Mouse (Mus musculus) liver, adult 2 months (tissue): ENCODE measurements around the gene Adamts13. TPM values are rescaled to one million over a fixed set of nuclear protein-coding genes. Genes with fewer than 3 reads are reported as not detected.

Source experiments
- DNase-seq: peaks from one replicate; pipeline ENCODE4 v3.0.0-alpha.2; 2011; ENCODE audit warnings: low read depth, low spot score; ENCODE audit errors: extremely low read depth
- H3K27ac ChIP-seq: fragments of 200-500 bp; replicated peaks from 2 replicates; pipeline ENCODE4 v1.5.1; 2012; ENCODE audit warnings: low read depth, mild to moderate bottlenecking, control low read depth, inconsistent platforms, low read length; ENCODE audit not compliant: insufficient read depth
- H3K27me3 ChIP-seq: fragments of 200-500 bp; 2 replicates; pipeline ENCODE4 v1.6.1; 2012; ENCODE audit warnings: mild to moderate bottlenecking, moderate library complexity, low read length, inconsistent platforms; ENCODE audit not compliant: control insufficient read depth, insufficient read depth
- H3K36me3 ChIP-seq: fragments of 200-500 bp; 2 replicates; pipeline ENCODE4 v1.6.1; 2012; ENCODE audit warnings: low read length, inconsistent platforms; ENCODE audit not compliant: control insufficient read depth, insufficient read depth
- H3K4me1 ChIP-seq: fragments of 200-500 bp; 2 replicates; pipeline ENCODE4 v1.6.1; 2011; ENCODE audit warnings: low read length; ENCODE audit not compliant: control insufficient read depth, insufficient read depth
- H3K4me3 ChIP-seq: fragments of 200-500 bp; 2 replicates; pipeline ENCODE4 v1.5.1; 2011; ENCODE audit warnings: low read depth, mild to moderate bottlenecking, control low read depth, low read length, moderate library complexity; ENCODE audit not compliant: insufficient read depth
- H3K79me2 ChIP-seq: fragments of 200-500 bp; 2 replicates; pipeline ENCODE4 v1.6.1; 2012; ENCODE audit warnings: inconsistent platforms, mild to moderate bottlenecking, low read length, moderate library complexity; ENCODE audit not compliant: control insufficient read depth, insufficient read depth
- H3K9ac ChIP-seq: fragments of 200-500 bp; 2 replicates; pipeline ENCODE4 v1.6.1; 2012; ENCODE audit warnings: low read depth, mild to moderate bottlenecking, control low read depth, inconsistent platforms, low read length
- CTCF ChIP-seq: fragments of 200-500 bp; IDR thresholded peaks from 2 replicates; pipeline ENCODE4 v1.5.1; 2011; ENCODE audit warnings: low read depth, low read length, control low read depth
- POLR2A ChIP-seq: fragments of 200-500 bp; IDR thresholded peaks from 2 replicates; pipeline ENCODE4 v1.6.1; 2011; ENCODE audit warnings: low read length, control low read depth; ENCODE audit not compliant: insufficient read depth; ENCODE audit errors: extremely low read depth
- WGBS: fragments of 180-500 bp; shearing (Covaris S2); methylation state at CpG from one replicate; pipeline ENCODE4 v1.1.7; 2018; 5-methylcytosine and 5-hydroxymethylcytosine counted together
- polyA plus RNA-seq: library from polyadenylated mRNA; depleted of rRNA; stranded (reverse); fragments of >200 nt; gene quantifications from 2 replicates; pipeline ENCODE4 v1.2.3, GENCODE M21; 2012
- total RNA-seq: library from RNA; depleted of rRNA; stranded (reverse); fragments of >200 nt; gene quantifications from 2 replicates; pipeline ENCODE4 v1.2.3, GENCODE M21; 2014

Adamts13 gene
- total and polyA plus RNA-seq, 2 experiments = 5.6 to 11.2 TPM

GRCm38 (mm10) chr2:27042131-27042844 is 69.1 kb downstream of the Adamts13 start:
- peaks cover 19% of the 10 kb centered on the region for H3K4me1 ChIP-seq
- H3K79me2 ChIP-seq = no peaks in the 10 kb centered on the region
- H3K27ac ChIP-seq = peak overlapping the region; percentile 85
- H3K4me3 ChIP-seq = no peak overlapping the region
- TF ChIP-seq CTCF = no peak
- 0 out of 2 replicates have a peak, but pooled peaks have one; percentile 16 for TF ChIP-seq POLR2A
- H3K36me3 ChIP-seq = no peaks in the 10 kb centered on the region
- H3K9ac ChIP-seq = peak overlapping the region; percentile 40
- peak; percentile 97 for DNase-seq
- no peaks in the 10 kb centered on the region for H3K27me3 ChIP-seq
- 14% methylated on average over 8 of the region's 8 CpGs for WGBS

DNA sequence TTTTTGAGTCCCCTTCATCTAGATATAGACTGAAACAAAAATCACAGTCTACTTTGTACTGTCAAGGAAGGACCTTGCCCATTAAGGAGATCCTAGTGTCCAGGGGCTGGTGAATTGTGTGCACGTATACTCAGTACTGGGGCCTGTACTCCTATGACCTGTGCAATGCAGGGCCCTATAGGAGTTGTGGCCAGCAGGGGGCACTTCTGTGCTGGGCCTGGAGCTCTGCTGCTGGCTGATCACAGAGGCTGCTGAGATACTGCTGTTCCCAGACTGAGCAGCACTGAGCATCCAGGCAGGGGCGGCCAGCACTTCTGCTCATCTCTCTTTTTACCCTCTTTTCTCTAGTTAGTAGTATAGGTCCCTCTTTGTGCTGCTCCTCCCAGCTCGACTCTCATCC is 70.2 kb downstream of the Adamts13 start:
- Histone ChIP-seq H3K27me3 (no peaks in the 10 kb centered on the region), H3K9ac (no peak overlapping the region), H3K27ac (no peak overlapping the region), H3K36me3 (no peaks in the 10 kb centered on the region), H3K79me2 (no peaks in the 10 kb centered on the region), H3K4me1 (peaks cover 21% of the 10 kb centered on the region), H3K4me3 (no peak overlapping the region)
- WGBS = 31% methylated on average over 3 of the region's 3 CpGs
- TF ChIP-seq POLR2A (no peak), CTCF (peak; percentile 92)
- DNase-seq = peak; percentile 63

DNA sequence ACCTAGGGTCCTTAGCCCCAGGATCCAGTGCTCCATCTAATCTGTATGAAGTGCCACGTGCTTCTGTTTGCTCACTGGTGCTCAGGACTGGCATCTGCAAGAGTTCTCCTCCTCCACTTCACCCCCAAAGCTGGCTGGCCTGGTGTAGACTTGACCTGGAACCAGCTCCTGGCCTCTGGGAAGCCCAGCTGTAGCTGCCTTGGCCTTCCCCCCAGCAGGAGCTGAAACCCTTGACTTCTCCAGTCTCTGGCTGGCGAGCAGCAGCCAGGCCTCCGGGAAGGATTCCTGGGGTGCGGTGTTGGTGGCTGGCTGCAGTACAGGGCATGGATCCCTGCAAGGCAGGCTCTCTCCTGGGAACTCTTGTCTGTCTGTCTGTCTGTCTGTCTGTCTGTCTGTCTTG is 71.0 kb downstream of the Adamts13 start:
- Histone ChIP-seq H3K9ac (no peak overlapping the region), H3K36me3 (no peaks in the 10 kb centered on the region), H3K4me3 (no peak overlapping the region), H3K79me2 (no peaks in the 10 kb centered on the region), H3K4me1 (peaks cover 21% of the 10 kb centered on the region), H3K27me3 (no peaks in the 10 kb centered on the region), H3K27ac (no peak overlapping the region)
- DNase-seq = peak; percentile 52
- no peak for TF ChIP-seq CTCF
- no peak for TF ChIP-seq POLR2A
- 58% methylated on average over 4 of the region's 4 CpGs for WGBS

GRCm38 (mm10) chr2:27044641-27045040 is 71.4 kb downstream of the Adamts13 start:
- H3K27ac ChIP-seq = no peak overlapping the region
- H3K4me3 ChIP-seq = no peak overlapping the region
- peak; percentile 34 for DNase-seq
- peaks cover 21% of the 10 kb centered on the region for H3K4me1 ChIP-seq
- no peaks in the 10 kb centered on the region for H3K36me3 ChIP-seq
- no peak overlapping the region for H3K9ac ChIP-seq
- TF ChIP-seq CTCF = no peak
- TF ChIP-seq POLR2A = no peak
- no peaks in the 10 kb centered on the region for H3K27me3 ChIP-seq
- H3K79me2 ChIP-seq = no peaks in the 10 kb centered on the region
- 24% methylated on average over 3 of the region's 3 CpGs for WGBS

DNA sequence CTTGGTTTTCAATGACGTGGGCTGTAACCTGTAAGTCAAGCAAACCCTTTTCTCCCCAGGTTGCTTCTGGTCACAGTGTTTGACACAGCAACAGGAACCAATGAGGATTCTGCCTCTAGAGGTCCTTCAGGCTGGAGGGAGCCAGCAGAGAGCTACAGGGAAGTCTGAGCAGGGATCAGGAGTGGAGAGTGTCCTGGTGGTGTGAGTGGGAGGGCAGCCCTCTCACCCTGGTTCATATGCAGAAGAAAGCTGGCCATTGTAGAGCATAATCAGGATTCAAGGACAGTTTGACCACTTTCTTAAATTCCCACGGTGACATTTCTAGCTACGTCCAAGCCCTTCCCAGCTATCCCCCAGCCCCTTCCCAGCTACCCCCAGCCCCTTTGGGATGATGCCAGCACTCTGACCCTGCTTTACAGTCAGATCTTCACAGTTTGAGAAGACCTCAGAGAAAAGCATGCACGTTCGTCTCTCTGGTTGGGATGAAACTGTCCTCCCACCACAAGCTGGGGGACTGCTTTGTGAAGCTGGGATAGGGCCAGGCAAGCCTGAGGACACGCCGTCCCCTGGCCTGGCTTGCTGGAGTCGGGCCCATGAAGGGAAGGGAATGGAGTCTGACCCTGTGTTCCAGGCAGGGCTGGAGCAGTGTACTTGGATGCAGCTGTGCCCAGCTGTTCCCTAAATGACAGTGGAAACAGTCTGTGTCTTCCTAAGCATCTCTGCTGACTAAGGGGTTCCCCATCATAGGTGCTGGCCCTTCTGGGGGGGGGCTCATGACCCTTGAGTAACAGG is 73.0 kb downstream of the Adamts13 start:
- no peak for TF ChIP-seq CTCF
- no peak for TF ChIP-seq POLR2A
- H3K36me3 ChIP-seq = no peaks in the 10 kb centered on the region
- no peaks in the 10 kb centered on the region for H3K27me3 ChIP-seq
- H3K27ac ChIP-seq = 0 out of 2 replicates have a peak overlapping the region, but pooled peaks have one; percentile 4
- H3K4me3 ChIP-seq = no peak overlapping the region
- peaks cover 21% of the 10 kb centered on the region for H3K4me1 ChIP-seq
- no peak overlapping the region for H3K9ac ChIP-seq
- peak; percentile 68 for DNase-seq
- 44% methylated on average over 8 of the region's 8 CpGs for WGBS
- H3K79me2 ChIP-seq = no peaks in the 10 kb centered on the region
